Mouse (Mus musculus): ENCODE measurements around the gene Dip2c. TPM values are rescaled to one million over a fixed set of nuclear protein-coding genes. Genes with fewer than 3 reads are reported as not detected.

Gene Dip2c
- polyA plus RNA-seq, 1 experiment from 2014 or later = 4.6 TPM

DNA sequence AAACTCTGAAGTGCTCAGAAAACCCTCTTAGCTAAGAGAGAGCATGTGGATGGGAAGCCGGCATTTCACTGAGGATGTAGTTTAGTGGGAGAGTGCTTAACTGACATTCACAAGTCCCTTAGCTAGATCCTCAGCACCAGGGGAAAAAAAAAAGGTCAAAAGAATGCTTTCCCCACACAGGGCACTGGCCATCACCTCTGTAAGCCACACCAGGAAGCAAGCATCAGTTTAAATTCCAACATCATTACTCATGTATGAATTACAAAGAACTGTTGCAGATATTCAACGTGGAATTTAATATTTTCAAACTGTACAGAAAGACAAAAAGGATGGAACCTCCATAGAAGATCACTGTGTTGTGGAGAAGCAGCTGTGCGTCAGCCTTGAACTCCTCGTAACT lies 419.1 kb downstream of the Dip2c start:
- Histone ChIP-seq H3K27ac (ENCODE audit: low read length) (peak overlapping the region; percentile 65), H3K4me2 (ENCODE audit: low read depth, low read length) (no peak overlapping the region), H3K36me3 (ENCODE audit: control insufficient read depth, insufficient read depth, low read length) (peaks cover 25% of the 10 kb centered on the region), H3K9ac (ENCODE audit: low read length) (no peak overlapping the region), H3K4me1 (replicated peaks; ENCODE audit: control insufficient read depth, insufficient read depth, low read length) (peaks cover 5% of the 10 kb centered on the region; the same call in 1 of the 2 replicates), H3K27me3 (ENCODE audit: control insufficient read depth, insufficient read depth, low read depth, low read length) (no peaks in the 10 kb centered on the region), H3K9me3 (ENCODE audit: control insufficient read depth, low read length) (no peaks in the 10 kb centered on the region), H3K4me3 (ENCODE audit: low read length) (no peak overlapping the region)
- ATAC-seq (ENCODE audit: low read depth) = peak; percentile 35
- WGBS = 61% methylated on average over 4 of the region's 4 CpGs

DNA sequence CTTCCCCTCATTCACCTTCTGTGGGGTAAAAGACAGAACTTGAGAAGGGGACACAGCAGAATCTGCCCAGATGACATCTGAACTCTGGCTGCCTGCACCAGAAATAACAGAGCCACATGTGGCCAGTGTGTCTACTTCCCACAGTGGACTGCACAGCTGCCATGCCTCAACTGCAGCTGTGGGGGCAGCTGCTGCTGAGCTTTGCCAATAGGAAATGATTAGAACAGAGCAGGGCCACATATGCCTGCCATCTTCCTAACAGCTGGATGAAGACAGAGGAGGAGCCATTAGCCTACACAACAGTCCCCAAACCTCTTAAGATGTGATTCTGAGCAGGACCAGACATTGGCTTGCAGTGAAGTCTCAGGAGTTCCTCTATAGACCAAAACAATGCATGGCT lies 419.5 kb downstream of the Dip2c start:
- H3K36me3 ChIP-seq (ENCODE audit: control insufficient read depth, insufficient read depth, low read length) = peaks cover 20% of the 10 kb centered on the region
- peaks cover 5% of the 10 kb centered on the region; the same call in 1 of the 2 replicates for H3K4me1 ChIP-seq (replicated peaks; ENCODE audit: control insufficient read depth, insufficient read depth, low read length)
- no peak overlapping the region for H3K9ac ChIP-seq (ENCODE audit: low read length)
- no peaks in the 10 kb centered on the region for H3K27me3 ChIP-seq (ENCODE audit: control insufficient read depth, insufficient read depth, low read depth, low read length)
- no peaks in the 10 kb centered on the region for H3K9me3 ChIP-seq (ENCODE audit: control insufficient read depth, low read length)
- peak; percentile 97 for ATAC-seq (ENCODE audit: low read depth)
- no peak overlapping the region for H3K4me2 ChIP-seq (ENCODE audit: low read depth, low read length)
- peak overlapping the region; percentile 65 for H3K27ac ChIP-seq (ENCODE audit: low read length)
- no peak overlapping the region for H3K4me3 ChIP-seq (ENCODE audit: low read length)

DNA sequence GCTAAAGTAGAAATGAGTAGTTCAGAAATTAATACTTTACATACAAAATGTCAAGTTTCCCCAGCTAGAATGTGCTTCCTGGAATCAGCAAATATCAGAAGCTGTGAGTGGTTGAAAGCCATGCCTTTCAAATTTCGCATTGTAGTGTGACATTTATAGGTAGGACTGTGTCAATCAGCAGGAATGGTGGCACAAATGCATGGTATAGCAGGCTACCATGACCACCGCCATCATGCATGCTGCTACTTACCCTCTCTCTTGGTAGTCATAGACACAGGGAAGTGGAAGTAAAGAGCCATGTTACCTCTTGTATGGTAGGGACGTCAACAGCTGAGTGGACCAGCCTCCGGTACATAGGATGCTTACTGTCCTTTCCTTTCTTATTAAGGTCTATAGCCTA lies 421.0 kb downstream of the Dip2c start:
- peaks cover 5% of the 10 kb centered on the region; the same call in 1 of the 2 replicates for H3K4me1 ChIP-seq (replicated peaks; ENCODE audit: control insufficient read depth, insufficient read depth, low read length)
- no peak for ATAC-seq (ENCODE audit: low read depth)
- H3K36me3 ChIP-seq (ENCODE audit: control insufficient read depth, insufficient read depth, low read length) = peaks cover 11% of the 10 kb centered on the region

DNA sequence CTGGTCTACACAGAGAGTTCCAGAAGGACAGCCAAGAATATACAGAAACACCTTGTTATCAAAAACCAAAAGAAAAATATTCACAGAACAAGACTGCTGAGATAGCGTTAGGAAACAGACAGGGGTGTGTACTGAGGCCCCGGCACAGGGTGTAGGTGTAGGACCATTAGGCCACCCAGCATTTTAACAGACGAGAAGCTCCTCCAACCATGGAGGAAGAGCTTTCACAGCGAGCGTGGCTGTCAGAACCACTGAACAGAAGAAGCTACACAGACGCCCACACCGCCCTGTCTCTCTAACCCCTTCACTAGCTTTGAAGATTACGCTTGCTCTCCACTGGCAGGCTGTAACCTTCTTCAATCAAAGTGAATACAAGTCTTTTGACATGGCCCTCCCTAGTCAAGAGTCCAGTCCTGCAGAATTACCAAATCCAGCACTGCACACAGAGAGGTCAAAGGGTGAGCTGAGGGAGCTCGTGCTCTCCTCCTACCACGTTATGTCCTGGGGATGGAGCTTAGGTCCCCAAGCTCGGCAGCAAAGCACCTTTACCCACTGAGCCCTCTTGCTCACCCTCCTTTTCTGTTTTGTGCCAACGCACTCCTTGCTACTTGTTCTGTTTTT lies 426.4 kb downstream of the Dip2c start:
- no peak for ATAC-seq (ENCODE audit: low read depth)
- no peak overlapping the region for H3K4me3 ChIP-seq (ENCODE audit: low read length)
- H3K4me1 ChIP-seq (replicated peaks; ENCODE audit: control insufficient read depth, insufficient read depth, low read length) = no peaks in the 10 kb centered on the region
- H3K27ac ChIP-seq (ENCODE audit: low read length) = no peak overlapping the region
- H3K27me3 ChIP-seq (ENCODE audit: control insufficient read depth, insufficient read depth, low read depth, low read length) = no peaks in the 10 kb centered on the region
- no peaks in the 10 kb centered on the region for H3K9me3 ChIP-seq (ENCODE audit: control insufficient read depth, low read length)
- no peak overlapping the region for H3K9ac ChIP-seq (ENCODE audit: low read length)
- WGBS = 77% methylated on average over 12 of the region's 12 CpGs
- no peaks in the 10 kb centered on the region; the same call in 1 of the 2 replicates for H3K36me3 ChIP-seq (ENCODE audit: control insufficient read depth, insufficient read depth, low read length)
- H3K4me2 ChIP-seq (ENCODE audit: low read depth, low read length) = no peak overlapping the region

More for the DNA sequence above, 421.0 kb downstream of the Dip2c start:
- H3K4me2 ChIP-seq (ENCODE audit: low read depth, low read length) = no peak overlapping the region
- no peaks in the 10 kb centered on the region for H3K9me3 ChIP-seq (ENCODE audit: control insufficient read depth, low read length)
- no peak overlapping the region for H3K4me3 ChIP-seq (ENCODE audit: low read length)
- no peak overlapping the region; the same call in 1 of the 2 replicates for H3K27ac ChIP-seq (ENCODE audit: low read length)
- no peak overlapping the region for H3K9ac ChIP-seq (ENCODE audit: low read length)
- WGBS = 95% methylated on average over 4 of the region's 4 CpGs
- H3K27me3 ChIP-seq (ENCODE audit: control insufficient read depth, insufficient read depth, low read depth, low read length) = no peaks in the 10 kb centered on the region

DNA sequence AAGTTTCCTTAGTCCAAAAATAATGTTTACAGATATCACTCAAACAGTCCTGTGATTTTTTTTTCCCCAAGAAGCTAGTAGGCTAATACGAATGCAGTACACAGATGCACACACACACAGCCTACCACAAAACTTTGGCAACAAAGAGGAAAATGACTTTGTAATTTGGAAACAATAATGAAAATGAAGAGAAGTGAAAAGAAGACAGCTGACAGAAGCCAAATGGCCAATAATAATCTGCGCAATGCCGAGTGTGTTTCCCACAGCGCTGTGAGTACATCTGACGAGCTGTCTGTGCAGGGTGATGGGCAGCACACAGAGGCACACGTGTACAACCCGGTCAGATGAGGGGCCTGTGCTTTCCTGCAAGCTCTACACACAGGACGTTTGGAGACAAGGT lies 430.4 kb downstream of the Dip2c start:
- 74% methylated on average over 8 of the region's 8 CpGs for WGBS
- ATAC-seq (ENCODE audit: low read depth) = peak; percentile 71

DNA sequence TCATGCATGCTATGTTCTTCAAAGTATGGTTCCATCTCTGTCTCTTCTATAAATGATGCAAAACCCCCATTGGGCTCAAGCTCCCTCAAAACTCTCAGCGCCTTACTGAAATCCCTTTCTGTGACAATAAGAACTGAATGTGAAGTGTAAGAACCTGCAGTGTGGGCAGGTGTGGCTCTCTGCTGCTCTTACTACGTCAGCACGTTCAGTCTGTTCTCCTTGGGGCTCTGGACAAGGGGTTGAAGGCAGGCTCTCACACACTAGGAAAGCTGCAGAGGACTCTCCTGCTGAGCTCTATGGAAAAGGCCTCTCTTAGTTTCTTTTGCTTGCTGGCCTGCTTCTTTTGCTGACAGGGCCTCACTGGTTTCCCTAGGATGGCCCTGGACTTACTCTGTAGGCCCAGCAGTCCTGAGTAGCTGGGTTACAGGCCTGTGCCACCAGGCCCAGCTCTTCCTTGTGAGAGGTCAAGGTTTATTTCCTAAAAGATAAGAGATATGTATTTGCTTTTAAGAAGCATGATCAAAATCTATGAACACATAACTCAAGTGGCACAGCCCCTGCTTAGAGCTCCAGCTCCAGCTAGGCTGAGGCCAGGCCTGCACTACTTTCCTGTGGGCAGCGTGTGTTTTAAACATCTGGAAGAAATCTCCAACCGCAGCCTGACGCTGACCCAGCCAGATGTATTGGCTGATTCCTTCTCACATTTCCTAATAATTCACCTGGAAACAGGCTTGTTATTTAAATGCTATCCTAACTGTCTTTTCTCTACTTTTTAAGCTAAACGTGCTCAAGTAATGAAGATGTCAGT lies 432.3 kb downstream of the Dip2c start:
- Histone ChIP-seq H3K9ac (ENCODE audit: low read length) (no peak overlapping the region), H3K36me3 (ENCODE audit: control insufficient read depth, insufficient read depth, low read length) (peaks cover 2% of the 10 kb centered on the region; the same call in 1 of the 2 replicates), H3K4me3 (ENCODE audit: low read length) (no peak overlapping the region), H3K4me1 (replicated peaks; ENCODE audit: control insufficient read depth, insufficient read depth, low read length) (no peaks in the 10 kb centered on the region), H3K27me3 (ENCODE audit: control insufficient read depth, insufficient read depth, low read depth, low read length) (no peaks in the 10 kb centered on the region), H3K9me3 (ENCODE audit: control insufficient read depth, low read length) (no peaks in the 10 kb centered on the region), H3K27ac (ENCODE audit: low read length) (no peak overlapping the region), H3K4me2 (ENCODE audit: low read depth, low read length) (no peak overlapping the region)
- WGBS = 80% methylated on average over 7 of the region's 7 CpGs
- no peak for ATAC-seq (ENCODE audit: low read depth)

More for the DNA sequence above, 430.4 kb downstream of the Dip2c start:
- Histone ChIP-seq H3K9ac (ENCODE audit: low read length) (no peak overlapping the region), H3K4me2 (ENCODE audit: low read depth, low read length) (no peak overlapping the region), H3K4me3 (ENCODE audit: low read length) (no peak overlapping the region), H3K36me3 (ENCODE audit: control insufficient read depth, insufficient read depth, low read length) (peaks cover 2% of the 10 kb centered on the region; the same call in 1 of the 2 replicates), H3K27me3 (ENCODE audit: control insufficient read depth, insufficient read depth, low read depth, low read length) (no peaks in the 10 kb centered on the region), H3K9me3 (ENCODE audit: control insufficient read depth, low read length) (no peaks in the 10 kb centered on the region), H3K27ac (ENCODE audit: low read length) (no peak overlapping the region), H3K4me1 (replicated peaks; ENCODE audit: control insufficient read depth, insufficient read depth, low read length) (no peaks in the 10 kb centered on the region)

DNA sequence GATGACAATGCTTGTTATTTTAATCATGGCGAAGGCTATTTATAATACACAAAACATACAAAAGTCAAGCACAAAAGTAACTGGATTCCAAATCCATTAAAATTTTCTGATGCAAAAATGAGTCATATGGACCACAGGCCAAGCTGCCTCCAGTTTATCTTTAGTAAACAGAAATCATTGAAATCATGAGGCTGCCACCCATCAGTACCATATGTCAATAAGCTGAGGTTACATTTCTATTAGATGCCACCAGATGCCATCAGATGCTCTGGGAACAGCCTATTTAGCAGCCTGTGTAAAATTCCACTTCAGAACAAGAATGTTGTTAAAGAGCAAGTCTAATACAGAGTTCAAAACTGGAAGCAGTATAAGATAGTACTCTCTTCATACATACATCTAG lies 436.1 kb downstream of the Dip2c start:
- WGBS = 95% methylated on average over 1 of the region's 1 CpGs
- H3K27ac ChIP-seq (ENCODE audit: low read length) = no peak overlapping the region

DNA sequence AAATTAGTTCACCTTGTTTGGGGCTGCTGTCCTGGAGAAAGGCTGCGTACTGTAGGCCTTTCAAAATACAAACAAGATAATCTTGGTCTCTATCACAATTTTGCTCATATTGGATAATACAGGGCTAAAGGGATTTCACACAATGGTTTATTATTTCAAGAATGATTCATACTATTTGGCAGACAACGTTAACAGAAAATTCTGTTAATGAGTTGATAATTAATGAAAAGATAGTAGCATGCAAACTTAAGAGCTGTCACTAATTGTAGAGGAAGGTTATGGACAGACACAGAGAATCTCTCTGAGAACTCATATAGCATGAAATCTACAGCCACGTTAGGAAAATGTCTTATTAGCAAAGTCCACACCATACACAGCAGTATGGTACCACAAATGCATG lies 436.6 kb downstream of the Dip2c start:
- peaks cover 5% of the 10 kb centered on the region; the same call in 1 of the 2 replicates for H3K36me3 ChIP-seq (ENCODE audit: control insufficient read depth, insufficient read depth, low read length)
- H3K4me2 ChIP-seq (ENCODE audit: low read depth, low read length) = no peak overlapping the region
- no peaks in the 10 kb centered on the region for H3K27me3 ChIP-seq (ENCODE audit: control insufficient read depth, insufficient read depth, low read depth, low read length)
- no peaks in the 10 kb centered on the region for H3K4me1 ChIP-seq (replicated peaks; ENCODE audit: control insufficient read depth, insufficient read depth, low read length)
- H3K9me3 ChIP-seq (ENCODE audit: control insufficient read depth, low read length) = no peaks in the 10 kb centered on the region
- no peak overlapping the region for H3K4me3 ChIP-seq (ENCODE audit: low read length)
- 82% methylated on average over 3 of the region's 3 CpGs for WGBS
- H3K9ac ChIP-seq (ENCODE audit: low read length) = no peak overlapping the region
- ATAC-seq (ENCODE audit: low read depth) = no peak
- H3K27ac ChIP-seq (ENCODE audit: low read length) = no peak overlapping the region

More for the DNA sequence above, 436.1 kb downstream of the Dip2c start:
- H3K9me3 ChIP-seq (ENCODE audit: control insufficient read depth, low read length) = no peaks in the 10 kb centered on the region
- peaks cover 5% of the 10 kb centered on the region; the same call in 1 of the 2 replicates for H3K36me3 ChIP-seq (ENCODE audit: control insufficient read depth, insufficient read depth, low read length)
- no peaks in the 10 kb centered on the region for H3K27me3 ChIP-seq (ENCODE audit: control insufficient read depth, insufficient read depth, low read depth, low read length)
- no peak for ATAC-seq (ENCODE audit: low read depth)
- H3K4me2 ChIP-seq (ENCODE audit: low read depth, low read length) = no peak overlapping the region
- no peak overlapping the region for H3K4me3 ChIP-seq (ENCODE audit: low read length)
- H3K9ac ChIP-seq (ENCODE audit: low read length) = no peak overlapping the region
- H3K4me1 ChIP-seq (replicated peaks; ENCODE audit: control insufficient read depth, insufficient read depth, low read length) = no peaks in the 10 kb centered on the region

DNA sequence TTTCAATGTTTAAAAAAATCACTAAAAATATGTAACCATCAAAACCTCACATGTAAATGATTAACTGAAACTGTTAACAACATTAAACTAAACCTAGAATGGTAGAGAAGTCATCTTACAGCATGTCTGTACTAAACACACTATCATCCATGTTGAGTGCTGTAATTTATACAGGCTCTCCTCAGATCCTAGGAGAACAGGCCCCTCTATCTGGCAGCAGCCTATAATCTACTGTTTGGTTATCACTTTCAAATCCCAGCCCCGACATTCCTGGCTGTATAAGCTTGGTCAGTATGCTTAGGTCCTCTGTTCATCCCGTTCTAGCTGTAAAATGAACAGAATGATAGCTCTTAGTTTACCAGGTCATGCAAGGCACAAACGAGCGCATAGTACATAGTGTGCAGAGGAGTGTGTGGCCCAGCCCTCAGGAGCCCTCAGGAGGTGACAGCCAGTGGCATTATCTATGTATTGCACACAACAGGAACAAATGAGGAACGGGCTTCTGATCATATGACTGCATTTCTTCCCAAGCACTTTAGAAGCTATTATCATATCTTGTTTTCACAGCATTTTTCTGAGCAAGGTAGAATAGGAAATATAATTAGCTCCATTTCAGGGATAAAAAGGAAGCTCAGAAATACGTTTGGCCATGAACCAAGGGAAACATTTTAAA lies 437.3 kb downstream of the Dip2c start:
- no peak for ATAC-seq (ENCODE audit: low read depth)
- WGBS = 81% methylated on average over 6 of the region's 6 CpGs

More for the DNA sequence above, 437.3 kb downstream of the Dip2c start:
- no peak overlapping the region for H3K4me2 ChIP-seq (ENCODE audit: low read depth, low read length)
- no peak overlapping the region for H3K27ac ChIP-seq (ENCODE audit: low read length)
- no peak overlapping the region for H3K9ac ChIP-seq (ENCODE audit: low read length)
- H3K9me3 ChIP-seq (ENCODE audit: control insufficient read depth, low read length) = no peaks in the 10 kb centered on the region
- H3K27me3 ChIP-seq (ENCODE audit: control insufficient read depth, insufficient read depth, low read depth, low read length) = no peaks in the 10 kb centered on the region
- no peak overlapping the region for H3K4me3 ChIP-seq (ENCODE audit: low read length)
- H3K36me3 ChIP-seq (ENCODE audit: control insufficient read depth, insufficient read depth, low read length) = peaks cover 3% of the 10 kb centered on the region; the same call in 1 of the 2 replicates
- H3K4me1 ChIP-seq (replicated peaks; ENCODE audit: control insufficient read depth, insufficient read depth, low read length) = no peaks in the 10 kb centered on the region

Measured in lung, embryonic 16.5 days (tissue).